Mouse (Mus musculus) intestine, embryonic 15.5 days (tissue): ENCODE data around the gene Fars2. TPM values are rescaled to one million over a fixed set of nuclear protein-coding genes. Genes with fewer than 3 reads are reported as not detected.
A peak's percentile ranks its signal among the peaks of the same experiment; 100 is the strongest.

Experiments
- ATAC-seq: fragments of 200-750 bp; cut with Nextera tagmentation; 2 replicates; pipeline ENCODE4 v1.8.0; 2017; ENCODE audit warnings: moderate TSS enrichment, moderate library complexity
- H3K27ac ChIP-seq: fragments of 300-500 bp; sonication (generic); 2 replicates; pipeline ENCODE4 v1.5.1; 2015; ENCODE audit warnings: mild to moderate bottlenecking, inconsistent platforms
- H3K27me3 ChIP-seq: fragments of 300-500 bp; sonication (generic); replicated peaks from 2 replicates; pipeline ENCODE4 v1.6.1; 2015; ENCODE audit warnings: inconsistent platforms
- H3K36me3 ChIP-seq: fragments of 300-500 bp; sonication (generic); 2 replicates; pipeline ENCODE4 v1.6.1; 2015; ENCODE audit warnings: inconsistent platforms
- H3K4me1 ChIP-seq: fragments of 300-500 bp; sonication (generic); replicated peaks from 2 replicates; pipeline ENCODE4 v1.6.1; 2015; ENCODE audit warnings: inconsistent platforms
- H3K4me2 ChIP-seq: fragments of 300-500 bp; sonication (generic); replicated peaks from 2 replicates; pipeline ENCODE4 v1.6.1; 2015; ENCODE audit warnings: mild to moderate bottlenecking, inconsistent platforms
- H3K4me3 ChIP-seq: fragments of 300-500 bp; sonication (generic); replicated peaks from 2 replicates; pipeline ENCODE4 v1.5.1; 2015; ENCODE audit warnings: inconsistent platforms
- H3K9ac ChIP-seq: fragments of 300-500 bp; sonication (generic); 2 replicates; pipeline ENCODE4 v1.6.1; 2015; ENCODE audit warnings: inconsistent platforms
- H3K9me3 ChIP-seq: fragments of 300-500 bp; sonication (generic); 2 replicates; pipeline ENCODE4 v1.6.1; 2016; ENCODE audit warnings: inconsistent platforms
- WGBS: fragments of 180-500 bp; shearing (Covaris S2); methylation state at CpG from one replicate; pipeline ENCODE4 v1.1.7; 2015; 5-methylcytosine and 5-hydroxymethylcytosine counted together
- polyA plus RNA-seq: library from polyadenylated mRNA; unstranded; fragments of >200 nt; fragmentation: Nextera tagmentation; extraction: Ambion mirVana; gene quantifications from 2 replicates; pipeline ENCODE4 v1.2.1, GENCODE M21; 2015

Gene Fars2
- polyA plus RNA-seq, 1 experiment from 2014 or later = 41.8 TPM

- Histone ChIP-seq H3K9me3 (no peaks in the 10 kb centered on the region), H3K4me1 (no peaks in the 10 kb centered on the region), H3K4me3 (no peak overlapping the region), H3K27me3 (no peaks in the 10 kb centered on the region), H3K9ac (no peak overlapping the region), H3K4me2 (no peak overlapping the region), H3K27ac (no peak overlapping the region), H3K36me3 (no peaks in the 10 kb centered on the region)
- 82% methylated on average over 7 of the region's 7 CpGs for WGBS
- ATAC-seq = no peak
These were observed 166.4 kb downstream of the Fars2 start for GRCm38 (mm10) chr13:36283545-36284067.

- no peak overlapping the region for H3K4me2 ChIP-seq
- H3K36me3 ChIP-seq = no peaks in the 10 kb centered on the region
- H3K9ac ChIP-seq = no peak overlapping the region
- H3K27me3 ChIP-seq = no peaks in the 10 kb centered on the region
- H3K4me1 ChIP-seq = no peaks in the 10 kb centered on the region
- no peak for ATAC-seq
- 81% methylated on average over 1 of the region's 1 CpGs for WGBS
- H3K9me3 ChIP-seq = no peaks in the 10 kb centered on the region
- no peak overlapping the region for H3K4me3 ChIP-seq
- no peak overlapping the region for H3K27ac ChIP-seq
These were observed 166.9 kb downstream of the Fars2 start for GRCm38 (mm10) chr13:36284097-36284496.

- Histone ChIP-seq H3K4me1 (no peaks in the 10 kb centered on the region), H3K27me3 (no peaks in the 10 kb centered on the region), H3K4me3 (no peak overlapping the region), H3K27ac (no peak overlapping the region), H3K9me3 (no peaks in the 10 kb centered on the region), H3K36me3 (no peaks in the 10 kb centered on the region), H3K4me2 (no peak overlapping the region), H3K9ac (no peak overlapping the region)
- WGBS = 84% methylated on average over 2 of the region's 2 CpGs
- peak; percentile 59; the same call in 1 of the 2 replicates for ATAC-seq
These were observed 168.0 kb downstream of the Fars2 start for GRCm38 (mm10) chr13:36285235-36285634.

DNA sequence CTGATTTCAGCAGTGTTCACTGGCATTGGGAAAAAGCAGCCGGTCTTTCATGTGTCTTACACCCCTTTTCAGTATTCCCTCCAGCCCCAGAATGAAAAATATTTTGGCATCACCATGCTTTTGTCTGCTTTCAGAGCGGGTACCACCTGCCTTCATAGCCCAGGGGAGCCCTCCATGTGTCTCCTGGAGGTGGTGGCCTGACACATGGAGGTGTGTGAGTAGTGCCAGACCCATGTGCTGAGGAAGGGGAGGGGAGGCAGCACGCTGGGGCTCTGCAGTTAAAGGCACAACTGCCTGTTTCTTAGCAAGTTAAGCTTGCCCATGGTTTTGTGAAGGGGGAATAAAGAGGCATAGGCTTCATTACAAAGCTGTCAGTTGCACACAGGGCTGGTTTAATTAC is 176.3 kb downstream of the Fars2 start:
- no peak for ATAC-seq
- Histone ChIP-seq H3K4me2 (no peak overlapping the region), H3K4me1 (no peaks in the 10 kb centered on the region; the same call in 1 of the 2 replicates), H3K36me3 (no peaks in the 10 kb centered on the region), H3K9me3 (no peaks in the 10 kb centered on the region), H3K9ac (no peak overlapping the region), H3K27me3 (no peaks in the 10 kb centered on the region), H3K27ac (no peak overlapping the region), H3K4me3 (no peak overlapping the region)
- WGBS = 74% methylated on average over 3 of the region's 3 CpGs

DNA sequence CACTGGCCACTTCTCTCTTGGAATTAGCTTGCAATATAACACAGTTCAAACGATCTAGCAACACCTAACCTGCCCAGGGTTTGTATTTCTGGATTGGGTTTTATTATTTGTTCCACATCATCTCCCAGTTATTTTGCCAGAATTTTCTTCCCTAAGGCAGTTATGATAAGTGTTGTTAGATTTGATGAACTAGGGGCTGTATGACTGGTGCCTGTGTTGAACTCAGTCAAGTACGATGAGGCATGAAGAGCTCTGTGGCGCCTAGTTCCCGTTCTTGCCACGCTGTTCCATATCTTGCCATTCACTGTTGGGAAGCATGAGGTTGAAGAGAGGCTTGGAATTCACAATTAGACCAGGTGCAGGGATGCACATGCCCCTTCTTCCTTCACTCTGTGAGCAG is 177.3 kb downstream of the Fars2 start:
- Histone ChIP-seq H3K27me3 (no peaks in the 10 kb centered on the region), H3K4me2 (no peak overlapping the region), H3K4me1 (no peaks in the 10 kb centered on the region; the same call in 1 of the 2 replicates), H3K27ac (no peak overlapping the region), H3K36me3 (no peaks in the 10 kb centered on the region), H3K9ac (no peak overlapping the region), H3K9me3 (no peaks in the 10 kb centered on the region), H3K4me3 (no peak overlapping the region)
- WGBS = 95% methylated on average over 5 of the region's 5 CpGs
- ATAC-seq = no peak

DNA sequence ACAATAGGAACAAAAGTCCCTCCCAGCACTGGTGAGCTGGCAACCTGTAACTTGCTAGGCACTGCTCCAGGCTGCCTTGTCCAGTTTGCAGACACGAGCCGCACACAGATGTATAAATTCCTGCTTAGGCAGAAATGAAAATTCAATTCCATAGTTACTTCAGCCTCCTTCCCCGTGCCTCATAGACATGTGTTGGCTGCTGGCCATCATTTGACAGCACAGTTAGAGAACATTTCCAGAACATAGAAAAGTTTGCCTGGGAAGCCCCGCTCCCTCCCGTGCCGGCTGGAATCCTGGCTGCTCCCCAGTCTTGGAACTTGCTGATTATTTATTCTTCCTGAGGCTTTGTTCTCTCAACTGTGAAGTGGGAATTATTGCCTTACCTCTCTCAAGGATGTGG is 178.6 kb downstream of the Fars2 start:
- WGBS = 30% methylated on average over 6 of the region's 6 CpGs
- Histone ChIP-seq H3K4me1 (no peaks in the 10 kb centered on the region; the same call in 1 of the 2 replicates), H3K4me3 (no peak overlapping the region), H3K9ac (no peak overlapping the region), H3K36me3 (no peaks in the 10 kb centered on the region), H3K27ac (peak overlapping the region; percentile 48; the same call in 1 of the 2 replicates), H3K27me3 (no peaks in the 10 kb centered on the region), H3K9me3 (no peaks in the 10 kb centered on the region), H3K4me2 (no peak overlapping the region)
- ATAC-seq = peak; percentile 55

DNA sequence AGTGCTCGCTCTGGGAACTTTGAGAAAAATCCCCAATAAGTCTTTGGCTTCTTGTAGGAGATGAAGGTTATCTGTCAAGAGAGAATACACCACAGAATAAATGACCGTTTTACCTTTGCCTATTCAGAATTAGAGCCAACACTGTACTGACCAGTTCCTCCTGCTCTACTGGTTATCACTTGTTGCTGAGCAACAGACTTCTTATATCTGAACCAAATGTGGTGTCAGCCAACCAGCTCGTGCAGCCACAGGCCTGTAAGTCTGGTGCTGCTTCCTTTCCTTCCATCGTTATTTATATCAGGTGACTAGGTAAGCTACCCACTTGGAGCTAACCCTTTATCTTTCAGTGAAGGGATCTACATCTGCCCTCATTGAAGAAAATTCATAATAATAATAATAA is 179.4 kb downstream of the Fars2 start:
- Histone ChIP-seq H3K27me3 (no peaks in the 10 kb centered on the region), H3K4me3 (no peak overlapping the region), H3K4me2 (no peak overlapping the region), H3K9me3 (no peaks in the 10 kb centered on the region), H3K27ac (no peak overlapping the region), H3K9ac (no peak overlapping the region), H3K4me1 (no peaks in the 10 kb centered on the region; the same call in 1 of the 2 replicates), H3K36me3 (no peaks in the 10 kb centered on the region)
- WGBS = 48% methylated on average over 4 of the region's 4 CpGs
- ATAC-seq = no peak

DNA sequence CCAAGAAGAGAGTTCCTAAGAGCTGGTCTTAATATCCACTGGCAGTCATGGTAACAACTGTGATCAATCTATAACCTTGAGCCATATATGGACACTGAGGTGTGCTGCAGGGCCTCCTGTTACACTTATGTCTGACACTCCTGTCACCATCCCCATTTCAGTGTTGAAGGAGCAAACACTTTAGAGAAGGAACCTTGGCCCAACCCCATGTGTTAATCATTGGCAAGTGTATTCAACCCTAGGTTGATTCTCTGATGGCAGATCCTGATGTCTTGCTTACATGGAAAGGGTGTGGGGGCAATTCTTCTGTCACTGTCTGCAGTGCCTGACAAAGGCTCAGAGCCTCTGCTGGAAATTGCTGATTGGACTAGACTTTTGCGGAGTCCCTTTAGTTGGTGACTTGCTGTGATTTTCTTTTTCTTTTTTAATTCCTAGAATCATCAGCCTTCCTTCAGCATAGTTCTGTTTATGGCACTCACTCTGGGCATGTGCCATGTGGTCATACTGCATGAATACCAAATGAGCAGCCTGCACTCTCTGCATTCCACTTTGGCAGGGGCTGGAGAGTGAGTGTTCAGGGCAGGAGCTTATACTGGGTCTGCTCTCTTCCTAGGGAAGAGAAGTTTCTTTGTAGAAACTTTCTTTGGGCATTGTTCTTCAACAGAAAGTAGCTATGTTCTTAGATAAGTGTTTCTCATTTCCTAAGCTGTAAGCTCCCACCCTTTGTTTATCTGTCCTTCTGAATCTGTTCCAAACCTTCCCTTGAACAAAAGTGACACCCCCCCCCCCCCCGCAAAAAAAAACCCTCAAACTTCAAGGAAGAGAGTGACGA is 181.0 kb downstream of the Fars2 start:
- Histone ChIP-seq H3K27me3 (no peaks in the 10 kb centered on the region), H3K4me3 (no peak overlapping the region), H3K4me1 (no peaks in the 10 kb centered on the region; the same call in 1 of the 2 replicates), H3K27ac (peak overlapping the region; percentile 58; the same call in 1 of the 2 replicates), H3K4me2 (no peak overlapping the region), H3K9ac (no peak overlapping the region), H3K36me3 (no peaks in the 10 kb centered on the region), H3K9me3 (no peaks in the 10 kb centered on the region)
- ATAC-seq = peak; percentile 82
- WGBS = 59% methylated on average over 3 of the region's 3 CpGs

- ATAC-seq = no peak
- Histone ChIP-seq H3K36me3 (no peaks in the 10 kb centered on the region), H3K9me3 (no peaks in the 10 kb centered on the region), H3K4me2 (no peak overlapping the region), H3K4me3 (no peak overlapping the region), H3K27ac (no peak overlapping the region), H3K4me1 (no peaks in the 10 kb centered on the region; the same call in 1 of the 2 replicates), H3K9ac (no peak overlapping the region), H3K27me3 (no peaks in the 10 kb centered on the region)
These were observed 181.5 kb downstream of the Fars2 start for GRCm38 (mm10) chr13:36298782-36299031.

DNA sequence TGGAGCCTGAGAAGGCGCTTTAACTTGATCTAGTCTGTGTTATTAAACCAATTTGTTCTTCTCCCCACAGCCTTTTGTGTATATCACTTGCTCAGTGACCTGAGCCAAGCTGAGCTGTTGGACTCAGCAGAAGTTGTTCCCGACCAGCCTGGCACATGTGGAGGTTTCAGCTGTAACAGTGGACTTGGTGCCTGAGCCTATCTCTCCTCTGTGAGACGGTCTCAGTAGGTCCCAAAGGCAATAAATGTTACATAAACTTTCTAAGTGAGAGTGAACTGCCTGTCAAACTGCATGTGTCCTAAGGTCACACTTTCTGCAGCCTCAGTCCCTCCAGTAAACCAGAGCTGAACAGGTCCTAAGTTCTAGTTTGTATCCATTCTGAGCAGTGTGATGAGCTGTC is 185.6 kb downstream of the Fars2 start:
- Histone ChIP-seq H3K4me2 (no peak overlapping the region), H3K9ac (no peak overlapping the region), H3K4me1 (no peaks in the 10 kb centered on the region; the same call in 1 of the 2 replicates), H3K27ac (no peak overlapping the region), H3K27me3 (no peaks in the 10 kb centered on the region), H3K9me3 (no peaks in the 10 kb centered on the region), H3K36me3 (no peaks in the 10 kb centered on the region), H3K4me3 (no peak overlapping the region)
- ATAC-seq = no peak
- 64% methylated on average over 3 of the region's 3 CpGs for WGBS

- no peak overlapping the region for H3K27ac ChIP-seq
- no peaks in the 10 kb centered on the region for H3K4me1 ChIP-seq
- WGBS = 61% methylated on average over 2 of the region's 2 CpGs
- no peak for ATAC-seq
- H3K9ac ChIP-seq = no peak overlapping the region
- H3K27me3 ChIP-seq = no peaks in the 10 kb centered on the region
- no peak overlapping the region for H3K4me3 ChIP-seq
- H3K36me3 ChIP-seq = no peaks in the 10 kb centered on the region
- no peaks in the 10 kb centered on the region for H3K9me3 ChIP-seq
- H3K4me2 ChIP-seq = no peak overlapping the region
These were observed 188.1 kb downstream of the Fars2 start for GRCm38 (mm10) chr13:36305306-36305705.

- Histone ChIP-seq H3K36me3 (no peaks in the 10 kb centered on the region), H3K4me3 (no peak overlapping the region), H3K27ac (no peak overlapping the region), H3K9ac (no peak overlapping the region), H3K9me3 (no peaks in the 10 kb centered on the region), H3K27me3 (no peaks in the 10 kb centered on the region), H3K4me1 (no peaks in the 10 kb centered on the region), H3K4me2 (no peak overlapping the region)
- no peak for ATAC-seq
- 76% methylated on average over 4 of the region's 4 CpGs for WGBS
These were observed 190.2 kb downstream of the Fars2 start for GRCm38 (mm10) chr13:36307386-36307785.

- no peaks in the 10 kb centered on the region for H3K4me1 ChIP-seq
- no peaks in the 10 kb centered on the region for H3K36me3 ChIP-seq
- H3K27ac ChIP-seq = no peak overlapping the region
- H3K9ac ChIP-seq = no peak overlapping the region
- ATAC-seq = peak; percentile 49; the same call in 1 of the 2 replicates
- H3K27me3 ChIP-seq = no peaks in the 10 kb centered on the region
- no peak overlapping the region for H3K4me2 ChIP-seq
- no peaks in the 10 kb centered on the region for H3K9me3 ChIP-seq
- 48% methylated on average over 1 of the region's 1 CpGs for WGBS
- H3K4me3 ChIP-seq = no peak overlapping the region
These were observed 191.9 kb downstream of the Fars2 start for GRCm38 (mm10) chr13:36309160-36309559.
